Mouse (Mus musculus): ENCODE measurements around the gene Synm.

The Synm gene

DNA sequence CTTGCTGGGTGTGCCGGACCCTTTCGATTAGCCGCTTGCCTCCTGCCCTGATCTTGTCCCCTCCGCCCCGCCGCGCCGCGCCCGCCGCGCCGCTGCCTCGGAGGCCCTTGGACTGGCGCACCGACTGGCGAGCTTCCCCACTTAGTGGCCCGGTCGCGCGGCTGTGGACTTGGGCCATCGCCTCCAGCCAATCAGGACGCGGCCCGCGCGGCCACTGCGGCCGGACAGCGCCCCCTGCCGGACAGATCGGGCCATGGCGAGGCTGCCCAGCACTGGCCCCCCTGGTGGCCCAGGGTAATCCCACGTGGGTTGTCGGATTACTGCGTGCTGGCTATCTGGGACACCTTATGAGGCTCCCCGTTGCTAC, at the start of gene Synm:
Gene Synm (minus strand): TSS at position 114 of the 367 bp plus-strand sequence.
- peak; percentile 94 for DNase-seq

DNA sequence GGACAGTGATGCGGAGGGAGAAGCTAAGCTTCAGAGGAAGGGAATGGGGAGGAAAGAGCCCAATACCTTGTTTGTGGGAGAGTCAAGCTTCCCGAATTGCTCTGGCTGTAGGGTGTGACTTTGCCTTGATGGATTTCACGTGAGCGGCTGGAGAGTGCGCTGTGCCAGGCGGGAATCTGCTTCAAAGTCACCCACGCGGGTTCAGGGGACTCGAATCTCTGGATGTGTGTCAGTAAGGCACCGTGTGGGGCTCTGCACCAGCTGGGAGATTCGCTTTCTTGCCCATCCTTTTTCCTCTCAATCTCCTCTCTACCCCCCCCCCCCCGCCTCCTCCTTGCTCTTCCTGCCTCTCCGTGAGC, 44.3 kb upstream of the Synm start:
- DNase-seq, result no peak

DNA sequence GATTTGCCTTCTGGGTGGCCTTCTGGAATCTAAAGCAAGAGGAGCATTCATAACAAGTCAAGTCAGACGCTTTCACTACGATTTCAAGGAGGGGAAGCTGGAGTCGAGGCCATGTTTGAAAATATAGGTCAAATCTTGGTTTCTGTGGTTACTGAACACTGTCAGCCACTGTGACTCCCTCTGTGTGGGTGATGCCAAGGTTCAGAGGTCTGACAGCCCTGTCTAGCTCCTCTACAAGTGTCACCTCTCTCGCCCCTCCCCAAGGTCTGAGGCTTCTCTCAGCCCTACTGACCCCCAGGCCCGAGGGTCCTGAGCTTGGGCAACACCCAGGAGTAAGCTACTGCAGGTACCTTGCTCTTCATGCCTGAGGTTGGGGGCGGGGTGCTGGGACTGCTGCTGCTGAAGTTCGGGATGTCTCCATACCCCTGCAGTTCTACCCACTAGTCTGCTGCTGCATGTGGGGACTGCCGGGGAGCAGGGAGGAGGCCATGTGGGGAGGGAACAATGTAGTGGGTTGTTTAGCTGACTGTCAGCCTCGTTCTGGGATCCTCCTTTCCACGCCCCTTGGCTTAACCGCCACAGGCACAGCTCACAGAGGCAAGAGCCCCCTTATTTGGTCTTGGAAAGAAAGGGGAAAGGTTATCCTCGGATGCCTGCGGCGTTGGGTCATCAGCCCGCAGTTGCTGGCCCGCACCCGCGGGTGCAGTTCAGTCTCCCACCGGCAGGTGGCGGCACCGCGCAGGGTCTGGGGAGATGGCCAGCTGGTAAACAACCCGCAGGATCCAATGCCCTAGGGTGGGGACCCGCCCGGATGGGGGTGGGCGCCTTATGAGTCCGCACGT, 43.7 kb upstream of the Synm start:
- peak; percentile 82 for DNase-seq

DNA sequence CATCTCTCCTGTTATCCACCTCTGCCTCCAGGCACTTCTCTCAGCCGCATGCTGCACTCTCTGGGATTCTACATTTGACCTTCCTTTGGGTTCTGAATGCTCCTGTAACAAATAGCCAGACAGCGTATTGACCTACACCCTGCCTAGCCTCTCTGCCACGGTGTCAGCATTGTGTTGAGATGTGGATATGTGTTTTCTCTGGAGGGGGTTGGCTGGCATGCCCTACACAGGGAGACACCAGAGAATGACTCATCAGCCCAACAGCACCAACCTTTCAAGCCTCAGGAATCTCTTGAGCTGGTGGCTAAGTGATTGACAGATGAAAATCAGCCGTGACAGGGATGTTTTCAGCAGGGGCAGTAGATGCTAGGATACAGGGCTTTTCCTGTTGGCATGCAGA, 41.5 kb upstream of the Synm start:
- no peak for DNase-seq

DNA sequence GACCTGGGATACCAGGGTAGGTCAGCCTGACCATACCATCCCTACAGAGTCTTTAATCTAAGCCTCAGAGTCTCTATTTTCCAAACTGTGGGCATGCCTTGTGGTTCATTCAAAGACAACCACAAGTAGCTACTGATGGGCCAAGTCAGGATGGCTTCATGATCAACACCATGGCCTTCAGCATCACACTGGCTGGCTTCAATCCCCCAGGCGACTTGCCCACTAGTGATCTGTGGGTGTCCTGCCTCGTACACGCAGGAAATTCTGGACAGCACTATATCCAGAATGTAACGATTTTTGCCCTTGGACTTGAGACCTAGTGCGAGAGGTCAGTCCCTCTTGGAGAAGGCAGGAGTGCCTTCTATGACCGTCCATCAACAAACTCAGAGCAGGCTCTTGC, 41.0 kb upstream of the Synm start:
- DNase-seq, result no peak

DNA sequence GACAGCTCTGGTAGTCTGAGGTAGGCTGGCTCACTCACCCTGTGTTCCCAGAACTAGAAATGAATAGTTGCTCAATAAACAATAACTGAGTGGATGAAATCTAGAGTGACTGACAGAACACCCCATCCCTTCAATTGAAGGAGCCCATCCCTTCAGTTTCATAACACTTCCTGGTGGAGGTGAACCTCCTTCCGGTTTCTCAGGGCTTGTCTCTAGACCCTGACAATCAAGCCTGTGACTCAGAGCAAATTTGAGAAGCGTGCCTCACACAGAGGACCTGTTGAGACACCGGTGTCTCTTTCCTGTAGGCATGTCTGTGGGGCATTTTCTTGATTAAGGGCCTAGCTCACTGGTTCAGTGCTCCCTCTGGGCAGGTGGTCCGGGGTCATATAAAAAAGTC, 38.9 kb upstream of the Synm start:
- no peak for DNase-seq

DNA sequence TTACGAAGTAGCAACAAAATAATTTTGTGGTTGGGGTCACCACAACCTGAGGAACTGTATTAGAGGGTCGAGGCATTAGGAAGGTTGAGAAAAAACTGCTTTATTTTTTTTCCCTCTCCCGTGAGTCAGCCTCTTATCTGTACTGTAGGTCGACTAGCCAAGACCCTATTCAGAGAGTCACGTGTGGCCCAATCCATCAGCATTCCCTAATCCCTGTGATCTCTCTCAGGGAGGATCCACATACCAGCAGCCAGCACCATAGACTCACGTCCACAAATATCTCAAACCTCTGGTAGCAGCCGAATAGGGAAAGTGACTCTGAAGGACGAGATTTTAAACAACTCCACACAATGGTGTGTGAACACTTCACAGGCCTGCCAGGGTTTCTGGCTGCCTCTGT, 37.5 kb upstream of the Synm start:
- DNase-seq, result no peak

DNA sequence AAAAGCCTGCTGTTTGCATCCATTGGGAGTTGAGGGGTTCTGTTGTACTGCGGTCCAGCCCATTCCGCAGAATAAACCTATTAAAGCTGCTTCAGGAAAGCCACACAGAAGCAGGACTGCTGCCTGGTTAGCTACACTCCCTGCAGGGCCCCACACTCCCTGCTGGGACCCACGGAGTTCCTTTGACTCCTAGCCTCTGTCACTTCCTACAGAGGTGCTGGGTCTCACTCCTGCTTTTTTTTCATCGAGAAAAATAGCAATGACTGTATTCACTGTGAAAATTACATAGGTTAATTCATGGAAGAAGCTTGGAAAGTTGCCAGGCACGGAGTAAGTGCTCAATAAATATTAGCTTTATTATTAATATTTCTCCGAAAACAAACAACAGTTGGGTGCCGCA, 33.9 kb upstream of the Synm start:
- DNase-seq, result no peak

DNA sequence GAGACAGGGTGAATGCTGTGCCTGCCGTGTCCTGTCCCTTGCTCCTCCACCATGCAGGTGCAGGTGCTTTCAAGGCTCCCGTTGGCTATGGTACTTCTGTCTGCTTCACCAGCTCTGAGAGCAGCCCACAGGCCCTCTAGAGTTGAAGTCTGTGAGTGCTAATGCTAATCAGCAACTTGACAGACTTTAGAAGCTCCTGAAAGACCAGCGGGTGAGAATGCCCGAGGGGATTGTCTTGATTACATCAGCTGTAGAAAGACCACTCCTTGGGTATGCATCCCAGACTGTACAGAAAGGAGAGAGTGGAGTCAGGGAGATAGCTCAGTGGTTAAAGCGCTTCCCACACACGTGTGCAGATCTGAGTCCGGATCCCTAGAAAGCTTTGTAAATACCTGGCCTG, 31.7 kb upstream of the Synm start:
- no peak for DNase-seq

DNA sequence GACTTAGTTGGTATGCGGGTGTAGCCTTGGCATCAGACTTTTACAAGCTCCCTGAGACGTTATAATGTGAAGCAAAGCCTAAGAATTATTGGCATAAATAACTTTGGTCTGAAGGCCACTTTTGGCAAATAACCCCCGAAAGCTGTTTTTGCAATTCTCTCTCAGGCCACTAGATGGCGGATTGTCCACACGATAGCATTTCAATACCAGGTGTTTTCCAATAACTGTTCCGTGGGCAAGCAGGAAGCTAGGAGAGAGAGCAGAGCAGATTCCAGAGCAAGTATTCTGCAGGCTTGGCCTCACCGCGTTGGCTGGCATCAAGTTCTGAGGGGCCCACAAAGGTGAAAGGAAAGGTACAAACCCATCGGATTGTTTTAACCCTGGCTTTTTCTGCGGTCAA, 29.2 kb upstream of the Synm start:
- DNase-seq, result peak; percentile 80

DNA sequence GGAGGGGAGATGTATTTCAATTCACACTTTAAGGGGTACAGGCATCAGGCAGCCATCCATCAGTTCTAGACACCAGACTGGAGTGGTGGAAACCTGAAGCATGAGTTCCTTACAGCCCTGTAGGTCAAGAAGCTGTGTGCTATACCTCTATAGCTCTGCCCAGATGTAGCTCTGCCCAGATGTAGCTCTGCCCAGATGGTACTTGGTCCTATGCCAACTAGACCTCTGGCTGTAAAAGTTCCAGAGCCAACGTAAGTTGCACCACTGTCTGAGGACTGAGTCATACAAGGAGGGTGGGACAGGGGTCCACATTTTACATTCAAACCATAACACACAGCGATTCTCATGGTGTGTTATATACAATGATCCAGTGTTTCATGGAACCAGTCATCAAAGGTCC, 28.3 kb upstream of the Synm start:
- DNase-seq, result no peak

DNA sequence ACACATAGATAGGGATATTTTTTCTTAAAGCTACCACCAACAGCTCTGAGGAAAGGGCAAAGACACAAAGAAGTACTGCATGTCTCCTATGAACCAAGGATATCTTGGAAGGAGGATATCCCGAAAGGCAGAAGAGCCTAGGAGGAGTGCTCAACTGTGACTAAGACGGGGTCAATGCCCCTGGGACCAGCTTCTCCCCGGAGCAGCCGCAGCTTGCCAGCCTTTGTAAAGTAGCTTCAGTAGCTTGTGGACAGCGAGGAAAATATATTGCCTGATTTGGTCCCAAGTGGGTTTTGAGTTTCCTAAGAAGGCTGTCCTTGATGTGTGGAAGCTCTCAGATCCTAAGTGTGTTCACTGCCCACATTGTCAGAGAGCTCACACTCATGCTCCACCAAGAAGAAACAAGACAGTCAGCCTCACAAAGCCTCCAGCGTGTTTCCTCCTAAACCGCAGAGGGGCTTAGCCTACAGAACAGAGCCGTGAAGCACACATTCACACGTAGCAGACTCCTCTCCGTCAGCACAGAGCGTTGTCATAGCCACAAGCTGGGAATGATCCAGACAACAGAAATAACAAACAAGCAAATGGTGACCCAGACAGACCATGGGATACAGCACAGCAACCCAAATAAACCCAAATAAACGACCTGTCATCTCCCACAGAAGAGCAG, 17.2 kb upstream of the Synm start:
- no peak for DNase-seq

DNA sequence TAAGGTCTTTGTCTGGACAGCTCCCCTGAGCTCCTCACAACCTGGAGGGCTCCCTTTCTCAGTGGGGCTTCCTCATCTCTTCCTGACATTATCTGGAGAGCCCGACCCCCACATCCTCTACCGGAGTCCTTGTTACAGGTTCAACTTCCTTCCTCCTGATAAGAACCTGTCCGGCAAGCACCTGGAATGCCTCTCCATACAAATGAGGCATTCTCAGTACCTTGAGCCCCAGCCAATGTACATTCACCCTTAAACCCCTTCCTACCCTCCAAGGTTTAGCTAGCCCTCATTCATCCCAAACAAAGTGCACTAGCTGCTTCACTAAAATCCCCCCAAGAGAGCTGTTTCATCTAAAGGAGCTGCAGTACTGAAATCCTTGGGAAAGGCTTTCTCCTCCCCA, 16.1 kb upstream of the Synm start:
- DNase-seq, result no peak

DNA sequence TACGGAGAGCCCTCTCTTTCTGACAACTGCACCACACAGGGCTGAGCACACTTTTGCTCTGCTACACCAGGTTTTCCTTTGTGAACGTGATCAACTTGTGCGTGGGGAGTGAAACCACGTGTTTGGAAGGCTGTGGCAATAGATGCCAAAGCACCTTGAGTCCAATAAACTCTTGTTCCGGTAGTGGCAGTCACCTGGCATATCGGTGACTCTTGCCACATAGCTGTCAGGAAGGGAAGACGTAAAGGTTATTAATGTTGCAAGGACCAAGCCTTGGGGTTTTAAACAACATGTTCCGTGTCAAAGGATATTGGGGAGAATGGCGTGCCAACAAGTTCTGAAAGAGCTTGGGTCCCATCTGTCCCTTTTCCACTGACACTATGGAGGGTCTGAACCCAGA, 12.7 kb upstream of the Synm start:
- DNase-seq, result no peak

DNA sequence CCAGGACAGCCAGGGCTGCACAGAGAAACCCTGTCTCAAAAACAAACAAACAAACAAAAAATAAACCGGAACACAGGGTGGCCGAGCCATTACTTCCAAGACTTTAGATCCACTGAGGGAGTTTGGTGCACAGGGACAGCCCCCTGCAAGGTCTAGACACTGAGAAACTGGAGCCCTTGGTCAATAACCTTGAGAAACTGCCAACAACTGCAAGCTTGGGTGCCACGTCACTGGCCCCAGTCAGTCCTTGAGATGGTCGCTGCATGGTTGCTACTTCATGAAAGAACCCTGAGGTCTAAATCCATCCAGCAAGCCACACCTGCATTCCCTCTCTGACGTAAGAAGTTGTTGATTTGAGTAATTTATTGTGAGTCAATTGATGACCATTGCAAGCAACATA, 9.9 kb upstream of the Synm start:
- DNase-seq, result no peak

DNA sequence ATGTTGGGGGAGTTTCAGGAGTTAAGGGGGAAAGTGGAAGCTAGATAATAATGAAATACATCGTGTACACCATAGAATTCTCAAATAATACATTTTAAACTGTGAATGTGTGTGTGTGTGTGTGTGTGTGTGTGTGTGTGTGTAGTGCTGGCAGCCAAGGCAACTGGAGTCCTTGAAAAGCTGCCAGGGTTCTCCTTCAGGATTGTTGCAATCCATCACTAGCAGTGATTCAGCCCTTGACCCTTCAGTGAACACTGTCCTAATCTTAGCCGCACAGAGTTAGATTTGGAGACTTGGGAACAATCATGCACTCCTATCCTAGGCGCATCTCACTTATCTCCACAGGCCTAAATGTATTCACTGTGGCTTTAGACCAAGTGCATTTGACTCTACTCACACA, 8.6 kb upstream of the Synm start:
- DNase-seq, result peak; percentile 61

DNA sequence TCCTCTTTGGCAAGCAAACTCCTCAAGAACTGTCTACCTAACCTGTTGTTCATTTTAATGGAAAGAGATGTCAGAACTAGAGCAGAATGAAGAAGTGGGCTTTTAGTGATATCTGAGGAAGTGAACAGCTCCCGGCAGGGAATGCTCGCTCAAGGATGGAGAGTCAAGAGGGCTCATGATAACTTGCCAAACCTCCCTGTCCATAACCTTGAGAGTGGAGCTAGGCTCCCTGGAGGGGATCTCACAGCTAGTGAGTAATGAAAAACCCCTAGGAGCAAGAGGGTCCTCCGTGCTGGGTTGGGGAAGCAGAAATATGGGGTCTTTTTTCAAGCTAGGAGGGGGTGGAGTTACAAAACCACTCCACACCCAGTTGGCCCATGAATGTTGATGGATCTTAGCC, 4.1 kb upstream of the Synm start:
- DNase-seq, result no peak

DNA sequence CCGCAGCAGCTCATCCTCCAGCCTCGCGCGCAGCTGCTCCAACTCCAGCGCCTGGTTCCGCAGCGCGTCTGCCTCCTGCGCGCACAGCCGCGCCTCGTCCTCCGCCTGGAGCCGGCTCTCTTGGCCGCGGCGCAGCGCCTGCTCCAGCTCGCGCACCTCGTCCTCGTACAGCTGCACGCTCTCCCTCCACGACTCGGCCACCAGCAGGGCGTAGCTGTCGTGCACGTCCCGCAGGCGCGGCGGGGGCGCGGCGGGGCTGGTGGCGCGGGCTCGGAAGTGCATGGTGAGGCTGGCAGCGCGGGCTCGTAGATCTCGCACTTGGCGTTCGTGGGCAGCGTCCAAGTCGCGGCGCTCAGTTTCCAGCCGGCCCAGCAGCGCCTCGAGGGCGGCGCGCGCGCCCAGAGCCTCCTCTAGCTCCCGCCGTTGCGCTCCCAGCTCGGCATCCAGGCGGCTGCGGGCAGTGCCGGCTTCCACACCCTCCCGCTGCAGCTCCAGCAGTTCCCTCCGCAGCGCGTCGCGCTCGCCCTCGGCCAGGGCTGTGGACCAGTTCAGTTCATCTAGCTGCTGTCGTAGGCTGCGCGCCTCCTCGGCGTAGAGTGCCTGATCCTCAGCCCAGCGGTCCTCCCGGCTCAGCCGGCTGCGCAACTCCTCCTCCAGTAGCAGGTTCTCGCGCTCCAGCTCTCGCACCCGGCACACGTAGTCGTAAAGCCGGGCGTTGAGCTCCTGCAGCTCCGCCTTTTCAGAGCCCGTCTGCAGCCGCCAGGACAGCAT, 499 bp downstream of the Synm start:
- DNase-seq, result peak; percentile 47

DNA sequence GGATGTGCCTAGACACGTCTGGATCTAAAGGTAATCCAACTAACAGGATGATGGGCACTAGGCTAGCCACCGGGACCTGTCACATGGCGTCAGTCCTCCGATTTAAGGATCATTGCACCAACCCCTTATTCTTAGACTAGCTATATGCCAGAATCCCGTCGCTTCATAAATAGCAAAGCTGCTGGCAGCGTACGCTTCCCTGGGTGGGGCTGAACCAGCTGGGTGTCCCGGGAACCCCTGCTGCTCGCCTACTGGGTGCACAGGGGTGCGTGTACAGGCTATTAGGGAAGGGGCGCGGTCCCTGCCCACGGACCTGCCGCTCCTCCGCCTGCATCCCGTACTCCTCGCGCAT, 1.1 kb downstream of the Synm start:
- peak; percentile 24 for DNase-seq

DNA sequence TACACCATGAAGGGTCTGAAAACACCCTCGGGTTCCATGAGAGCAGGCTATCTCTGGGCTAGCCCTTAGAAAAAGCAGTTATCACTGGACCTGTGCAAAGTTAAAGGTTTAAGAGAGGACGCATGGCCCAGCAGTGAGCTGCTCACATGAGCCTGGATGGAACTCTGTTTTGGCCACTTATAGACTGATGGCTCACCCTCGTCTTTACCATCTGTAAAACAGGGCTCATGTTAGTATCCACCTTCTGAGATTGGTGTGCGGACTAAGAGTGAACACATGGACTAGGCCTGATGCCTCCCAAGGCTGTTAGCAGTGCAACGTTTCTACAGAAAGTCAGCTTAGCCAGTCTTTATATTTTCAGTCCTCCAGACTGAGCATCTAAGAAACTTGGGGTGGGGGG, 2.9 kb downstream of the Synm start:
- DNase-seq, result no peak

DNA sequence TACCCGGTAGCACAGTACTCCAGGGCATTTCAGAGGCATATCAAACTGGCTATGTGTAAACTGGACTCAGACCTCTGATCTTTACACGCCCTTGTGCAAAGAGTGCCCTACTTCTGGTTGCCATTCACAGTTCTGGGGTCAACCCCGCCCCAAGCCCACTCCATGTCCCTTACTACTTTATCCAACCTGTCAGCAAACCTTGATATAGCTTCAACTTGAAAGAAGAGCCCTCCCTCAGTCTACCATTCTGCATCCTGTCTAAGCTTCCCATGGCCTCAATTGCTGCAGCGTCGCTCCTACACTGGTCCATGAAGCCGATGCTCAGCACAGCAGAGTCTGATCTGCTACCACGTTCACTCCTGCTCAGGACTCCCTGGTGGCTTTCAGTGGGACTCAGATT, 4.2 kb downstream of the Synm start:
- DNase-seq, result no peak

DNA sequence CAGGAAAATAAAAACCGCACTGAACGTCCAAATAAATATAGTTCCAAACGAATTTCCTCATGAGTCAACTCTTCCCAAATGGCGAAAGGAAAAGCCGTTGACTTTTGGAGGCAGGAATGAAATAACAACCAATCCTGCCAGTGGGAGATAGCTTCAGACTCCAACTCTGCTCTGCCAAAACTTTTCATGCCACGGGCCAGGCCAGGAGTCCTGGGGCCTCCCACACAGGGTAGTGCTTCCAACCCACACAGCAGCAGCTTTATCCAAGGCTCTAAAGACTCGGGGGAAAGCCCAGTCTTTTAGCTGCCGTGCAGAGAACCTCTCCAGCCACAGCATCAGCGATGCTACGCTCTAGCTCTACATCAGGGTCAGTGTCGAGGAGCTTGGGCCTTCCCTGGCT, 4.9 kb downstream of the Synm start:
- DNase-seq, result peak; percentile 31

DNA sequence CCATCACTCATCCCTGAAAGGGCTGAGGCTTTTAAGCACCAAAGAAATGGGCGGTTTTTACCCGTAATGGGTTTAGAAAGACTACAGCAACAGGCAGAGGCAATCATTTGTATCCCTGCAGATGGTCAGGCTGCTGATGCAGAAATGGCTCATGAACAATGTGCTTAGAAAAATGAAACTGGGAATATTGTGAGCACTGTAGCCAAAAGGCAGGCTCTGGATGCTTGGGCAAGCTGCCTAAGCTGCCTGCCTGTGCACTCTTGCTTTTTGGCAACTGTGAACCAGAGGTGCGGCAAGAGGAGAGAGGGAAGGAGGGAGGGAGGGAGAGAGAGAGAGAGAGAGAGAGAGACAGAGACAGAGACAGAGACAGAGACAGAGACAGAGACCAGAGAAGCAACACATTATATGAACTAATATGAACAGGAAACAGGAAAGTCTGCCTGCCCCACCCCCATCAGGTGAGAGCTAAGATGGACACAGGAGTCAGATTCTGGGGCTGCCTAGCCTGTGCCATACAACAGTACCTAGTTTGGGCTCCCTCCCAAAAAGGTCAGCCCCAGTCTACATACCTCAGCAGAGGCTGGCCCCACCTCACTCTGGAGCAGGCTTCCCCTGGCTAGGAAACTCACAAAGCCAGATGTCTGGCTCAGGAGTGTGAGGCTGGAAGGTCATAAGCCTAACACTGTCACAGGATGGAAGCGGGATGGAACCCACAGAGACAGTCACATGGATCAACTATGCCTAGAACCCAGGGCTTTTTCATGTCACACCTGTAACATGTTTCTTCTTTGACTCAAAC, 9.9 kb downstream of the Synm start:
- DNase-seq, result no peak
